Mouse (Mus musculus) megakaryocyte, adult 5-6 weeks (primary cell): ENCODE data around the gene Stxbp3. TPM values are rescaled to one million over a fixed set of nuclear protein-coding genes. Genes with fewer than 3 reads are reported as not detected.

Source experiments
- ATAC-seq: 2 replicates; pipeline ENCODE4 v1.8.0; 2016; ENCODE audit warnings: mild to moderate bottlenecking, inconsistent platforms; ENCODE audit not compliant: poor library complexity, severe bottlenecking
- total RNA-seq, 2 experiments: library from RNA; stranded (forward) in 1 of 2; stranded (reverse) in 1 of 2; fragments of 153-499, 151-499 nt in 1 of 2; fragments of 221-1000, 200-1000 nt in 1 of 2; gene quantifications; 2 replicates each; pipeline versions ENCODE4 v1.2.3 to v1.2.4; 2015 to 2017

Gene Stxbp3
- total RNA-seq, 2 experiments from 2014 or later = 50.4 to 58.2 TPM

DNA sequence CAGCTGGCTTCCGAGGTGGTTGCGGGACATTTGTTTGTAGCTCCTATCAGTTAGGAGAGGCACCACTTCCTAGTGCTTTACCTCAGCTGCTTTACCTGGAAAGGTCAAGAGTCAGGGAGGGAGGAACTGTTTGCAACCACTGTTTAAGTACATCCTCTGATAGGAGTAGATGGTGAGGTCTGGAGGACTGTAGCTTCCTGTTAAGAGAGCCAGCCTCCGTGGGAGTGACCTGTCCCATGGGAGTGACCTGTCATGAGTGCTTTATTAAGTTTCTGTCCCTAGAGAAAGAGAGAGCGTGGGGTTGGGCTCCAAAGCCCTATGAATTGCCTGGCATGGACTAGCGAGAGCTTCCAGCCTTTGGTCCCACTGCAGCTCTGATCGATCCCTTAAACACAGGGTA is 70.8 kb downstream of the Stxbp3 start:
- ATAC-seq = no peak

DNA sequence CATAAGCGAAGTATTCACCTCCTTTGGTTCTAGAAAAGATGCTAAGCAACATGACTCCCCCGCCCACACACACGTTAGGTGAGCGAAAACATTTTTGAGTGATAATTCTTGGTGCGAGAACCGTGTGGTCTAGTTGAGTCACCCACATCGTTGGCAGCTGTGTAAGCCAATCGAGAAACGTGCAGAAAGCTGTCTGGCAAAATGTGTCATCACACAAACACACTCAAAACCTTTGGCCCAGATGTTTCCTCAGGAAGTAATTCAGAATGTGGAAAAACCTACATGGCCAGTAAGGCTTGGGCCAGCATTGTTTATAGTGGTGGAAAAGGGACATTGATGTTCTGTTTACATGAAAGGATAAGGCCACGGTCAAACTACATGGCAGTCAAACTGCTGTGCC is 72.9 kb downstream of the Stxbp3 start:
- ATAC-seq = no peak

DNA sequence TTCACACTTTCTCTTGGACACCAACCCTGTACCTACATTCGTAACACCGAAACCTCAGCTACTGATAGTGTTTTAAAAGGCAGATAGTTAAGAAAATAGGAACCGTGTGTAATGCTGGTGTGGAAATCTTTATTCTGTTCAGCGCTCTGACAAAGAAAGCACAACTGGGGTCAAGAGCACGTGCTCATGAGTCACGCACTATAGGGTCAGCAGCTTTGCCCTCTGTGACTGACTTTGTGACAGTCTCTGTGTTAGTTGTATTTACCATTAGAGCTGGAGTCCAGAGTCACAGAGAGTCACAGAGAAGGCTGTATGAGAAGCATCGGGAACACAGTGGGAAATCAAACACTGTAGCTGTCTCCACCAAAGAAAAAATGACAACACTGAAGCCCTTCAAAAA is 73.4 kb downstream of the Stxbp3 start:
- no peak for ATAC-seq

- ATAC-seq = no peak
These were observed 74.8 kb downstream of the Stxbp3 start for GRCm38 (mm10) chr3:108765476-108765875.

- no peak for ATAC-seq
These were observed 75.3 kb downstream of the Stxbp3 start for GRCm38 (mm10) chr3:108764976-108765375.

DNA sequence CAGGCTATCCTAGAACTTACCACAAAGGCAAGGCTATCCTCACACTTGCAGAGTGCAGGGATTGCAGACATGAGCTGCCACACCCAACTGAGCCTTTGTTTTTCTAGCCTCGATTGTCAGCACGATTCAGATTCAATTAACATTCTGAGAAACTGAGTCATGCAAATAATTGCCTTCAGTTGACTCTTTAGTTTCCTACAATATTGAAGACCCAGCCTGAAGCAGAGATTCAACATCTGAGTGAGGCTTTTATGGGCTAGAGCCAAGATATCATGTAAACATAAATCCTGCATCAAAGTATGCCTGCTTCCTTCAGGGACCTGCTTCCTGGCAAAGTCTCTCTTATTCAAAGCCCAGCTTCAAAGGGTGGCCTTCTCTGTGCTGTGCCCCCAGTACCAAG is 76.6 kb downstream of the Stxbp3 start:
- no peak for ATAC-seq

- ATAC-seq = no peak
These were observed 77.7 kb downstream of the Stxbp3 start for GRCm38 (mm10) chr3:108762597-108763111.

GRCm38 (mm10) chr3:108759566-108760420 is 80.5 kb downstream of the Stxbp3 start:
- ATAC-seq = no peak

GRCm38 (mm10) chr3:108757570-108757969 is 82.8 kb downstream of the Stxbp3 start:
- no peak for ATAC-seq

GRCm38 (mm10) chr3:108756131-108756530 is 84.2 kb downstream of the Stxbp3 start:
- no peak for ATAC-seq

- no peak for ATAC-seq
These were observed 84.8 kb downstream of the Stxbp3 start for GRCm38 (mm10) chr3:108755542-108755941.

DNA sequence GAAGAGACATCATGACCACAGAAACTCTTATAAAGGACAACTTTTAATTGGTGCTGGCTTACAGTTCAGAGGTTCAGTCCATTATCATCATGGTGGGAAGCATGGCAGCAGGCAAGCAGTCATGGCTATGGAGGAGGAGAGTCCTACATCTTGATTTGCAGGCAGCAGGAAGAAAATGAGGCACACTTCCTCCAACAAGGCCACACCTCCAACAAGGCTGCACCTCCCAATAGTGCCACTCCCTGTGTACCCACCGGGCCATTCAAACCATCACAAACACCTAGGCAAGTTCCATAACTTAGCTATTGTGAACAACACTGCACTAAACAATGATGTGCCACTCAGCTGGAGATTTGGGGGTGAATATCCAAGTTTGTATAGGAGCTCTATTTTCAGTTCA is 85.8 kb downstream of the Stxbp3 start:
- ATAC-seq = no peak

DNA sequence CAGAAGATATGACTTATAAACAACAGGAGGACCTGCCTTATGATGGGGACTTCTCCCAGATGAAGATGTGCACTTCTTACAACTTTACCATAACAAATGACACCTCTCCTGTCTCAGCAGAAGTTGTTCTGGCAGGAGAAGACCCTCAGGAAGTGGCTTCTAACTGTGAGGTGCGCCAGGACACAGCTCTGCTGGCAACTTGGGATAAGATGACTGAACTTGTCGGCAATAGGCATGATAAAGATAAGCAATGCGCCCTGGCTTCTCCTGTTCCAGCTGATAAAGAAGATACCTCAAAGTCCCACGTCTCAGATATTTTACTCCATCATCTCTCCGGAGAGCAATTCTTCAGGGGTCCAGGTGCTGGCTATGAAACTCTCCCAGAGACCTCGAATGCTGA is 88.6 kb downstream of the Stxbp3 start:
- ATAC-seq = no peak

GRCm38 (mm10) chr3:108751061-108751460 is 89.3 kb downstream of the Stxbp3 start:
- ATAC-seq = no peak

GRCm38 (mm10) chr3:108744060-108744459 is 96.3 kb downstream of the Stxbp3 start:
- no peak for ATAC-seq

Other genes with a start within 250 kb of the Stxbp3 start
- gene Wdr47, start 249.2 kb downstream of the Stxbp3 start, total RNA-seq (2015) = 3.3 and 4.4 TPM in 2 replicates
- 8.1 and 8.7 TPM in 2 replicates for gene Wdr47, start 249.2 kb downstream of the Stxbp3 start, total RNA-seq (2017)
- 30.6 and 36.6 TPM in 2 replicates for gene Clcc1, start 186.6 kb downstream of the Stxbp3 start, total RNA-seq (2015)
- 68.9 and 74.7 TPM in 2 replicates for gene Clcc1, start 186.6 kb downstream of the Stxbp3 start, total RNA-seq (2017)
- 32.1 and 37.2 TPM in 2 replicates for gene Gpsm2, start 118.2 kb downstream of the Stxbp3 start, total RNA-seq (2015)
- 49.9 and 50.4 TPM in 2 replicates for gene Gpsm2, start 118.2 kb downstream of the Stxbp3 start, total RNA-seq (2017)
- gene Aknad1, start 100.9 kb downstream of the Stxbp3 start, total RNA-seq (2015) = 0.07 TPM in 1 of 2 replicates, not detected in the other
- 0.26 TPM in 1 of 2 replicates, not detected in the other for gene Aknad1, start 100.9 kb downstream of the Stxbp3 start, total RNA-seq (2017)
- gene Fndc7, start 49.5 kb upstream of the Stxbp3 start, total RNA-seq (2015) = 0.07 TPM in 1 of 2 replicates, not detected in the other
- 0.12 and 0.44 TPM in 2 replicates for gene Fndc7, start 49.5 kb upstream of the Stxbp3 start, total RNA-seq (2017)
- 108 and 110 TPM in 2 replicates for gene Prpf38b, start 71.2 kb upstream of the Stxbp3 start, total RNA-seq (2015)
- 197 and 206 TPM in 2 replicates for gene Prpf38b, start 71.2 kb upstream of the Stxbp3 start, total RNA-seq (2017)
- 0.11 TPM in 1 of 2 replicates, not detected in the other for gene Henmt1, start 99.3 kb upstream of the Stxbp3 start, total RNA-seq (2015)
- 0.45 TPM in 1 of 2 replicates, not detected in the other for gene Henmt1, start 99.3 kb upstream of the Stxbp3 start, total RNA-seq (2017)
- not detected in 2 replicates for gene Gm9857, start 99.9 kb upstream of the Stxbp3 start, total RNA-seq (2015)
- gene Gm9857, start 99.9 kb upstream of the Stxbp3 start, total RNA-seq (2017) = not detected in 2 replicates
- 30.7 and 33.5 TPM in 2 replicates for gene Fam102b, start 187.1 kb upstream of the Stxbp3 start, total RNA-seq (2015)
- gene Fam102b, start 187.1 kb upstream of the Stxbp3 start, total RNA-seq (2017) = 41.3 and 42.0 TPM in 2 replicates
- gene Slc25a54, start 239.9 kb upstream of the Stxbp3 start, total RNA-seq (2015) = not detected in 2 replicates
- not detected in 2 replicates for gene Slc25a54, start 239.9 kb upstream of the Stxbp3 start, total RNA-seq (2017)